Mouse (Mus musculus) spleen, adult 2 months (tissue): ENCODE results near the gene Llcfc1. TPM values are rescaled to one million over a fixed set of nuclear protein-coding genes. Genes with fewer than 3 reads are reported as not detected.

Experiments used
- DNase-seq, 2 experiments: peaks; one replicate each; pipeline versions ENCODE4 v3.0.0 to v3.0.0-alpha.2; 2012 to 2021; ENCODE audit warnings: low spot score in 2 of 2, low read depth in 1 of 2
- H3K27ac ChIP-seq: fragments of 200-500 bp; 2 replicates; pipeline ENCODE4 v1.5.1; 2012; ENCODE audit warnings: low read length, inconsistent platforms; ENCODE audit not compliant: insufficient read depth
- H3K27me3 ChIP-seq: fragments of 200-500 bp; 2 replicates; pipeline ENCODE4 v1.6.1; 2012; ENCODE audit warnings: mild to moderate bottlenecking, moderate library complexity, low read length, inconsistent platforms; ENCODE audit not compliant: control insufficient read depth, insufficient read depth
- H3K36me3 ChIP-seq: fragments of 200-500 bp; 2 replicates; pipeline ENCODE4 v1.6.1; 2012; ENCODE audit warnings: mild to moderate bottlenecking, low read length, inconsistent platforms; ENCODE audit not compliant: control insufficient read depth, insufficient read depth
- H3K4me1 ChIP-seq: fragments of 200-500 bp; 2 replicates; pipeline ENCODE4 v1.6.1; 2011; ENCODE audit warnings: inconsistent platforms; ENCODE audit not compliant: control insufficient read depth, insufficient read depth, insufficient read length
- H3K4me3 ChIP-seq: fragments of 200-500 bp; 2 replicates; pipeline ENCODE4 v1.5.1; 2011; ENCODE audit warnings: mild to moderate bottlenecking, inconsistent platforms; ENCODE audit not compliant: insufficient read depth, insufficient read length; ENCODE audit errors: extremely low read depth
- CTCF ChIP-seq: fragments of 200-500 bp; IDR thresholded peaks from 2 replicates; pipeline ENCODE4 v1.5.1; 2011; ENCODE audit warnings: mild to moderate bottlenecking, inconsistent platforms; ENCODE audit not compliant: insufficient read depth, insufficient read length, insufficient replicate concordance; ENCODE audit errors: extremely low read depth
- POLR2A ChIP-seq: fragments of 200-500 bp; IDR thresholded peaks from 2 replicates; pipeline ENCODE4 v1.6.1; 2011; ENCODE audit warnings: low read depth, low read length, inconsistent platforms
- WGBS: fragments of 180-500 bp; shearing (Covaris S2); methylation state at CpG from one replicate; pipeline ENCODE4 v1.1.7; 2018; 5-methylcytosine and 5-hydroxymethylcytosine counted together
- polyA plus RNA-seq: library from polyadenylated mRNA; depleted of rRNA; stranded (reverse); fragments of >200 nt; gene quantifications from 2 replicates; pipeline ENCODE4 v1.2.3, GENCODE M21; 2012

Gene Llcfc1
- polyA plus RNA-seq, 1 experiment = not detected

DNA sequence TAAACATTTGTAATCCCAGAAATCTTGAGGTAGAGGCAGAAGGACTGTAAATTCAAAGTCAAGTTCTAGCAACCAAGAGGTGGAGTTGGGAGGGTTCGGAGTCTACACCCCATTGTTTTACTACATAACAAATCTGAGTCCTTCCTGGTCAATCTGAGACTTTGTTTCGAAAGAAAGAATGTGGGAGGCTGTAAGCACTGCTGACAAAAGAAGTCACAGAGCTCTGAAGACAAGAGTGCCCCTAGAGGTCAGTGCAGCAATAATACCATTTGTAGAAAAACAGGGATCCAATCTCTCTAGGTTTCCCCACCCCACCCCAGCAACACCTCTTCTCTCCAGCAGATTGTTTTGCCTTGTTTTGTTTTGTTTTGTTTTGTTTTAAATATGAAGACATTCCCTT is 21.9 kb upstream of the Llcfc1 start:
- Histone ChIP-seq H3K4me3 (no peak overlapping the region), H3K27me3 (no peaks in the 10 kb centered on the region), H3K4me1 (no peaks in the 10 kb centered on the region), H3K36me3 (no peaks in the 10 kb centered on the region), H3K27ac (no peak overlapping the region)
- TF ChIP-seq POLR2A (no peak), CTCF (no peak)
- no peak for DNase-seq
- WGBS = 32% methylated on average over 2 of the region's 2 CpGs

DNA sequence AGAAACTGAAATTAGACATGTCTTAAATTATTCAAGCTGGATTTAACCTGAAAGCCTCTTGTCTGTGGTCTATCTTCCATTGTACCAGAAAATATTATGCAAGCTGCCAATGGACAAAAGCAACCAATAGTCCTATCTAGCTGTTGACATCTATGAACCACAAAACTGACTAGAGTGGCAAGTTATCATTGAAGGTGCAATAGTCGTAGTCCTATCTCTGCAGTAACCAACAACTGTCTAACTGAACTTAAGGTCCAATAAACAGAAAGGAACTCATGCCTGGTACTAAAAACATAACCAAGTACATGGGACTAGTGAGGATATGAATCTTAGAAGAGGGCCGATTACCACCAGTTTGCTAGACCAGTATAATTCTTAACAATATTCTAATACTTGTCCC is 7.7 kb upstream of the Llcfc1 start:
- Histone ChIP-seq H3K27me3 (no peaks in the 10 kb centered on the region), H3K4me3 (no peak overlapping the region), H3K36me3 (no peaks in the 10 kb centered on the region), H3K4me1 (no peaks in the 10 kb centered on the region), H3K27ac (no peak overlapping the region)
- WGBS = 82% methylated on average over 2 of the region's 2 CpGs
- TF ChIP-seq CTCF (no peak), POLR2A (no peak)
- DNase-seq = no peak

DNA sequence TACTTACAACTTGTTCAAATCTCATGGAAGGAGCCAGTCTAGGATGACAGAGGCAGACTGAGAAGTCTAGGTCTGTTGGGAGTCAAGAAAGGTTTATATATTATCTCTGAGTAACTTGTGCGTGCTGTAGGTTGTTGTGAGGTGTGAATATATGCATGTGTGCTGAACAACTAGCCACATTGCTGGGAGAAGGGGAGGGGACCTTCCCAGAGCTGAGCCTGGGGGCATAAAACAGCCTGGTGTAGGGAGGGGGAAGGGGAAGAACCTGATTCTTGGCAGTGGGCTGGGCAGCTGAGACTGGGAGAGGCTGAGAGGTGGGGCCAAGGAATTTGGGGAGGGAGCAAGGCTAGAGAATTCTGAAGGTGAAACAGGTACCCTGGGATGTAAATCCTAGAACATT is 3.6 kb upstream of the Llcfc1 start, which contains the start of gene Trpv5:
Gene Trpv5 (minus strand): TSS at position 101 of the 400 bp plus-strand sequence.
- DNase-seq = no peak
- TF ChIP-seq CTCF (no peak), POLR2A (no peak)
- 79% methylated on average over 1 of the region's 1 CpGs for WGBS

GRCm38 (mm10) chr6:41681656-41682055 is 2.6 kb upstream of the Llcfc1 start:
- H3K27ac ChIP-seq = no peak overlapping the region
- WGBS = 78% methylated on average over 5 of the region's 5 CpGs
- no peak for DNase-seq

More for the DNA sequence above, 3.6 kb upstream of the Llcfc1 start, which contains the start of gene Trpv5:
- no peaks in the 10 kb centered on the region for H3K27me3 ChIP-seq
- no peaks in the 10 kb centered on the region for H3K36me3 ChIP-seq
- no peak within 1 kb of the TSS for H3K27ac ChIP-seq
- no peak within 1 kb of the TSS for H3K4me3 ChIP-seq
- H3K4me1 ChIP-seq = no peaks in the 10 kb centered on the region

DNA sequence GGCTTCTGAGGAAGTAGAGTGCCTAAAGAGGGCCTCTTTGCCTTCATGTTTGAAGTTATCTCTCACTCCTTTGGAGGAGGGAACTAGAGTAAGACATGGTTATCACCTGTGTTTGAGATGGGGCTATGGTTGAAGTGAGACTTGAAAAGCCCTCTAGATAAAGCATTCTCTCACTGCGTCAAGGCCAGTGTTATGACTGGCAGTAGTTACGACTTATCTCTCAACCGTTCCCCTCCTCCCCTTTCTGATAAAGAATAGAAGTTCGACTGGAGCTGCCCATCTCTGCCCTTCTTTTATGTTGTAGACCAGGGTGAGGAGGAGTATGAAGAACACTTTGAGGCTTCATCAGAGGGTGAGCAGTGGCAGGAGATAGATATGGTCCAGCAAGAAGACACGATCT is 680 bp downstream of the Llcfc1 start:
- no peaks in the 10 kb centered on the region for H3K36me3 ChIP-seq
- 72% methylated on average over 5 of the region's 5 CpGs for WGBS
- TF ChIP-seq POLR2A = no peak
- TF ChIP-seq CTCF = no peak
- no peaks in the 10 kb centered on the region for H3K4me1 ChIP-seq
- DNase-seq = no peak
- H3K27ac ChIP-seq = no peak overlapping the region
- H3K27me3 ChIP-seq = no peaks in the 10 kb centered on the region
- H3K4me3 ChIP-seq = no peak overlapping the region

More at GRCm38 (mm10) chr6:41681656-41682055, 2.6 kb upstream of the Llcfc1 start:
- Histone ChIP-seq H3K4me3 (no peak overlapping the region), H3K27me3 (no peaks in the 10 kb centered on the region), H3K36me3 (no peaks in the 10 kb centered on the region), H3K4me1 (no peaks in the 10 kb centered on the region)
- TF ChIP-seq CTCF (no peak), POLR2A (no peak)

DNA sequence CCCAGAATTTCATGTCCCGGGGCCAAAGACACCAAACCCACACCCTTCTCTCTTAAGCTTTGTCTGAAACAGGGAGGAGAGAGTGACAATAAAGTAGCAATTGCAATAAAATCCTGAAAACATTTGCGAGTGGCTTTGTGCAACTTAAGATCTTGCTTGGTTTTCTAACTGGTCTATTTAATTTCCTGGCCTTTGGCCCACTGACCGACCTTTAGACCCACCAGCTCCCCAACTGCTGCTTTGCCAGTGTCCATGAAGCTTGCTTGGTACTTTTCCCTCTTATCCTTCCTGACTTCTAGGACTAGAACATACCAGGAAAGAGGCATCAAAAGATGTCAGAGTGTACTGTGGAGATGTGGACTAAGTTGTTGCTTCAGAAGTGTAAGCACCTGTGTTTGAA is 1.4 kb downstream of the Llcfc1 start:
- Histone ChIP-seq H3K4me3 (no peak overlapping the region), H3K36me3 (no peaks in the 10 kb centered on the region), H3K27me3 (no peaks in the 10 kb centered on the region), H3K4me1 (no peaks in the 10 kb centered on the region), H3K27ac (no peak overlapping the region)
- DNase-seq = no peak
- no peak for TF ChIP-seq POLR2A
- TF ChIP-seq CTCF = no peak
- WGBS = 83% methylated on average over 3 of the region's 3 CpGs

GRCm38 (mm10) chr6:41692200-41692599 is 8.0 kb downstream of the Llcfc1 start:
- Histone ChIP-seq H3K4me3 (no peak overlapping the region), H3K4me1 (no peaks in the 10 kb centered on the region), H3K27ac (no peak overlapping the region), H3K36me3 (no peaks in the 10 kb centered on the region), H3K27me3 (no peaks in the 10 kb centered on the region)
- no peak for TF ChIP-seq POLR2A
- TF ChIP-seq CTCF = no peak
- no peak for DNase-seq
